ENCODE assay signal across 8 mouse cellular contexts in genomic region chr8:121104049-121104818, GRCm38 (mm10). TPM values are rescaled to one million over a fixed set of nuclear protein-coding genes. Genes with fewer than 3 reads are reported as not detected.
DNase-seq lines count a peak whose midpoint lies in the region; ATAC-seq and TF ChIP-seq lines count a peak whose summit lies in the region.

No protein-coding gene starts in this region.

- H3K9me3 ChIP-seq in midbrain, embryonic 11.5 days (ENCODE audit: control insufficient read depth, low read length) = no peaks in the 10 kb centered on the region
- no peaks in the 10 kb centered on the region for H3K9me3 ChIP-seq in midbrain, embryonic 16.5 days (replicated peaks; ENCODE audit: control insufficient read depth, low read length, poor library complexity, severe bottlenecking)
- H3K9me3 ChIP-seq in hindbrain, postnatal 0 days (ENCODE audit: low read length) = no peaks in the 10 kb centered on the region
- H3K9me3 ChIP-seq in midbrain, postnatal 0 days (ENCODE audit: low read length) = no peaks in the 10 kb centered on the region
- H3K9me3 ChIP-seq in stomach, embryonic 15.5 days = no peaks in the 10 kb centered on the region

- ATAC-seq in midbrain, embryonic 11.5 days (ENCODE audit: low FRiP score) = peak; percentile 36; the same call in 1 of the 2 replicates
- ATAC-seq in midbrain, embryonic 16.5 days = no peak
- peak; percentile 42; the same call in 1 of the 2 replicates for ATAC-seq in hindbrain, postnatal 0 days
- ATAC-seq in midbrain, postnatal 0 days (ENCODE audit: low FRiP score) = no peak; the same call in 1 of the 2 replicates
- ATAC-seq in stomach, embryonic 15.5 days (ENCODE audit: insufficient read depth, low FRiP score, low read depth) = 0 out of 2 replicates have a peak, but pooled peaks have one; percentile 8

- H3K4me1 ChIP-seq in midbrain, embryonic 11.5 days (ENCODE audit: control insufficient read depth, insufficient read depth, low read length) = peaks cover 8% of the 10 kb centered on the region
- peaks cover 12% of the 10 kb centered on the region for H3K4me1 ChIP-seq in midbrain, embryonic 16.5 days (ENCODE audit: control insufficient read depth, insufficient read depth, low read length)
- H3K4me1 ChIP-seq in hindbrain, postnatal 0 days (ENCODE audit: insufficient read depth, low read length) = no peaks in the 10 kb centered on the region
- H3K4me1 ChIP-seq in midbrain, postnatal 0 days (ENCODE audit: insufficient read depth, low read length) = peaks cover 5% of the 10 kb centered on the region; the same call in 1 of the 2 replicates
- H3K4me1 ChIP-seq in stomach, embryonic 15.5 days = peaks cover 12% of the 10 kb centered on the region

- no peak overlapping the region for H3K27ac ChIP-seq in midbrain, embryonic 11.5 days (ENCODE audit: low read depth, low read length)
- H3K27ac ChIP-seq in midbrain, embryonic 16.5 days (ENCODE audit: low read length) = no peak overlapping the region
- H3K27ac ChIP-seq in hindbrain, postnatal 0 days = no peak overlapping the region
- H3K27ac ChIP-seq in midbrain, postnatal 0 days (ENCODE audit: low read depth, low read length) = no peak overlapping the region
- no peak overlapping the region for H3K27ac ChIP-seq in stomach, embryonic 15.5 days

- peak; percentile 99 for DNase-seq in midbrain, embryonic 11.5 days (ENCODE audit: low spot score, missing footprints)
- DNase-seq in cerebellum, adult 8-10 months = peak; percentile 70
- peak; percentile 41 to 71 for DNase-seq in frontal cortex, postnatal 14 days (ENCODE audit: low spot score in 2 of 2)
- peak; percentile 91 for DNase-seq in hindbrain, postnatal 0 days (ENCODE audit: low spot score)
- peak; percentile 67 to 79 for DNase-seq in left cerebral cortex, adult 18-20 months (ENCODE audit: low spot score in 2 of 2)
- peak; percentile 88 for DNase-seq in midbrain, postnatal 0 days (ENCODE audit: low spot score)

- H3K4me2 ChIP-seq in midbrain, embryonic 11.5 days = no peak overlapping the region
- H3K4me2 ChIP-seq in midbrain, embryonic 16.5 days (ENCODE audit: low read length) = no peak overlapping the region
- no peak overlapping the region for H3K4me2 ChIP-seq in hindbrain, postnatal 0 days (ENCODE audit: low read depth, low read length)
- no peak overlapping the region for H3K4me2 ChIP-seq in midbrain, postnatal 0 days (ENCODE audit: low read depth, low read length, poor library complexity, severe bottlenecking)
- no peak overlapping the region for H3K4me2 ChIP-seq in stomach, embryonic 15.5 days

- H3K27me3 ChIP-seq in midbrain, embryonic 11.5 days (ENCODE audit: control insufficient read depth, insufficient read depth, low read length) = no peaks in the 10 kb centered on the region
- H3K27me3 ChIP-seq in midbrain, embryonic 16.5 days (ENCODE audit: control insufficient read depth, insufficient read depth, low read depth, low read length) = no peaks in the 10 kb centered on the region
- H3K27me3 ChIP-seq in hindbrain, postnatal 0 days (ENCODE audit: insufficient read depth, low read length) = no peaks in the 10 kb centered on the region
- H3K27me3 ChIP-seq in midbrain, postnatal 0 days (ENCODE audit: insufficient read depth, low read length) = no peaks in the 10 kb centered on the region
- H3K27me3 ChIP-seq in stomach, embryonic 15.5 days (replicated peaks) = no peaks in the 10 kb centered on the region

- TF ChIP-seq CTCF in hindbrain, postnatal 0 days (IDR thresholded peaks at IDR 0.05; ENCODE audit: low read depth) = peak; percentile 99
- TF ChIP-seq CTCF in midbrain, postnatal 0 days (IDR thresholded peaks at IDR 0.05) = peak; percentile 98

- no peak overlapping the region for H3K9ac ChIP-seq in midbrain, embryonic 11.5 days (ENCODE audit: low read length)
- H3K9ac ChIP-seq in midbrain, embryonic 16.5 days (ENCODE audit: low read depth, low read length) = no peak overlapping the region
- no peak overlapping the region for H3K9ac ChIP-seq in hindbrain, postnatal 0 days (replicated peaks; ENCODE audit: low read length)
- no peak overlapping the region for H3K9ac ChIP-seq in midbrain, postnatal 0 days (replicated peaks; ENCODE audit: low read length, poor library complexity, severe bottlenecking)
- H3K9ac ChIP-seq in stomach, embryonic 15.5 days = no peak overlapping the region

- H3K4me3 ChIP-seq in midbrain, embryonic 11.5 days (ENCODE audit: low read depth, low read length) = no peak overlapping the region
- no peak overlapping the region for H3K4me3 ChIP-seq in midbrain, embryonic 16.5 days (ENCODE audit: low read depth, low read length)
- no peak overlapping the region for H3K4me3 ChIP-seq in hindbrain, postnatal 0 days (ENCODE audit: low read length)
- no peak overlapping the region for H3K4me3 ChIP-seq in midbrain, postnatal 0 days (ENCODE audit: low read depth, low read length)
- H3K4me3 ChIP-seq in stomach, embryonic 15.5 days (replicated peaks) = no peak overlapping the region

- H3K36me3 ChIP-seq in midbrain, embryonic 11.5 days (ENCODE audit: control insufficient read depth, insufficient read depth, low read length) = peaks cover 11% of the 10 kb centered on the region
- H3K36me3 ChIP-seq in midbrain, embryonic 16.5 days (ENCODE audit: control insufficient read depth, insufficient read depth, low read length) = peaks cover 16% of the 10 kb centered on the region
- H3K36me3 ChIP-seq in hindbrain, postnatal 0 days (ENCODE audit: insufficient read depth, low read length) = peaks cover 27% of the 10 kb centered on the region; the same call in 1 of the 2 replicates
- H3K36me3 ChIP-seq in midbrain, postnatal 0 days (ENCODE audit: insufficient read depth, low read length) = peaks cover 30% of the 10 kb centered on the region
- peaks cover 30% of the 10 kb centered on the region for H3K36me3 ChIP-seq in stomach, embryonic 15.5 days

- 49% methylated on average over 17 of the region's 17 CpGs for whole genome bisulfite sequencing in midbrain, embryonic 11.5 days
- 54% methylated on average over 17 of the region's 17 CpGs for WGBS in midbrain, embryonic 16.5 days
- 48% methylated on average over 17 of the region's 17 CpGs for WGBS in hindbrain, postnatal 0 days
- WGBS in midbrain, postnatal 0 days = 54% methylated on average over 17 of the region's 17 CpGs
- 51% methylated on average over 17 of the region's 17 CpGs for WGBS in stomach, embryonic 15.5 days

RNA-seq across cellular contexts. Expression of gene Mthfsd, which starts 4.0 kb away (rescaled TPM):
- 47.4 and 50.4 TPM in 2 replicates for polyA plus RNA-seq in midbrain, embryonic 11.5 days (2014; fragmentation: Nextera tagmentation; extraction: Ambion mirVana)
- 52.3 and 53.0 TPM in 2 replicates for polyA plus RNA-seq in midbrain, embryonic 16.5 days (2015; fragmentation: Nextera tagmentation; extraction: Ambion mirVana)
- total RNA-seq in hindbrain, postnatal 0 days (2014; rRNA removed) = 39.9 and 45.6 TPM in 2 replicates
- polyA plus RNA-seq in hindbrain, postnatal 0 days (2015; fragmentation: Nextera tagmentation; extraction: Ambion mirVana) = 44.4 and 47.0 TPM in 2 replicates
- total RNA-seq in left cerebral cortex, adult 18-20 months (2021) = 10 to 100 TPM; 37.1 to 43.3 TPM
- total RNA-seq in midbrain, postnatal 0 days (2014; rRNA removed) = 53.4 and 67.1 TPM in 2 replicates
- 34.6 and 37.2 TPM in 2 replicates for polyA plus RNA-seq in midbrain, postnatal 0 days (2015; fragmentation: Nextera tagmentation; extraction: Ambion mirVana)
- 53.9 and 56.3 TPM in 2 replicates for polyA plus RNA-seq in stomach, embryonic 15.5 days (2015; fragmentation: Nextera tagmentation; extraction: Ambion mirVana)

RNA-seq across cellular contexts. Expression of gene Foxc2, which starts 11.7 kb away (rescaled TPM):
- polyA plus RNA-seq in midbrain, embryonic 11.5 days (2014; fragmentation: Nextera tagmentation; extraction: Ambion mirVana) = 7.0 and 7.1 TPM in 2 replicates
- polyA plus RNA-seq in midbrain, embryonic 16.5 days (2015; fragmentation: Nextera tagmentation; extraction: Ambion mirVana) = 1.7 and 2.0 TPM in 2 replicates
- 3.7 and 10.6 TPM in 2 replicates for total RNA-seq in hindbrain, postnatal 0 days (2014; rRNA removed)
- polyA plus RNA-seq in hindbrain, postnatal 0 days (2015; fragmentation: Nextera tagmentation; extraction: Ambion mirVana) = 2.8 and 3.6 TPM in 2 replicates
- total RNA-seq in left cerebral cortex, adult 18-20 months (2021) = 1 to 10 TPM; 2.3 to 2.6 TPM
- 7.6 and 10.9 TPM in 2 replicates for total RNA-seq in midbrain, postnatal 0 days (2014; rRNA removed)
- polyA plus RNA-seq in midbrain, postnatal 0 days (2015; fragmentation: Nextera tagmentation; extraction: Ambion mirVana) = 2.6 and 2.8 TPM in 2 replicates
- 0.77 and 0.90 TPM in 2 replicates for polyA plus RNA-seq in stomach, embryonic 15.5 days (2015; fragmentation: Nextera tagmentation; extraction: Ambion mirVana)

RNA-seq across cellular contexts. Expression of gene Foxf1, which starts 20.0 kb away (rescaled TPM):
- 0.17 and 0.20 TPM in 2 replicates for polyA plus RNA-seq in midbrain, embryonic 11.5 days (2014; fragmentation: Nextera tagmentation; extraction: Ambion mirVana)
- 0.91 and 1.1 TPM in 2 replicates for polyA plus RNA-seq in midbrain, embryonic 16.5 days (2015; fragmentation: Nextera tagmentation; extraction: Ambion mirVana)
- total RNA-seq in hindbrain, postnatal 0 days (2014; rRNA removed) = 1.8 and 1.9 TPM in 2 replicates
- polyA plus RNA-seq in hindbrain, postnatal 0 days (2015; fragmentation: Nextera tagmentation; extraction: Ambion mirVana) = 1.2 and 1.4 TPM in 2 replicates
- under 1 TPM; 0.67 to 0.98 TPM for total RNA-seq in left cerebral cortex, adult 18-20 months (2021)
- total RNA-seq in midbrain, postnatal 0 days (2014; rRNA removed) = 0.71 and 3.5 TPM in 2 replicates
- 1.5 and 1.6 TPM in 2 replicates for polyA plus RNA-seq in midbrain, postnatal 0 days (2015; fragmentation: Nextera tagmentation; extraction: Ambion mirVana)
- polyA plus RNA-seq in stomach, embryonic 15.5 days (2015; fragmentation: Nextera tagmentation; extraction: Ambion mirVana) = 131 and 136 TPM in 2 replicates

RNA-seq across cellular contexts. Expression of gene Foxl1, which starts 23.5 kb away (rescaled TPM):
- polyA plus RNA-seq in midbrain, embryonic 11.5 days (2014; fragmentation: Nextera tagmentation; extraction: Ambion mirVana) = 0.46 and 0.79 TPM in 2 replicates
- 0.06 TPM in 1 of 2 replicates, not detected in the other for polyA plus RNA-seq in midbrain, embryonic 16.5 days (2015; fragmentation: Nextera tagmentation; extraction: Ambion mirVana)
- total RNA-seq in hindbrain, postnatal 0 days (2014; rRNA removed) = 0.40 and 0.58 TPM in 2 replicates
- 0.21 TPM in 1 of 2 replicates, not detected in the other for polyA plus RNA-seq in hindbrain, postnatal 0 days (2015; fragmentation: Nextera tagmentation; extraction: Ambion mirVana)
- total RNA-seq in left cerebral cortex, adult 18-20 months (2021) = under 1 TPM in 1 of 2 experiments, not detected in 1; 0.16 TPM
- total RNA-seq in midbrain, postnatal 0 days (2014; rRNA removed) = 0.09 and 0.22 TPM in 2 replicates
- polyA plus RNA-seq in midbrain, postnatal 0 days (2015; fragmentation: Nextera tagmentation; extraction: Ambion mirVana) = 0.12 and 0.20 TPM in 2 replicates
- 7.2 and 9.4 TPM in 2 replicates for polyA plus RNA-seq in stomach, embryonic 15.5 days (2015; fragmentation: Nextera tagmentation; extraction: Ambion mirVana)

Comparison
In these comparisons a context has a peak if more than half of its experiments do, and no peak if none do; other contexts are left out.
1. ATAC-seq: peak in midbrain, embryonic 11.5 days (single experiment), hindbrain, postnatal 0 days (single experiment) and stomach, embryonic 15.5 days (single experiment); none in midbrain, embryonic 16.5 days (single experiment) and midbrain, postnatal 0 days (single experiment).
2. RNA of gene Foxf1, which starts 20.0 kb away (polyA plus RNA-seq): 131 to 136 TPM in stomach, embryonic 15.5 days; 1.5 to 1.6 TPM in midbrain, postnatal 0 days, 1.2 to 1.4 TPM in hindbrain, postnatal 0 days, 0.91 to 1.1 TPM in midbrain, embryonic 16.5 days and 0.17 to 0.20 TPM in midbrain, embryonic 11.5 days; every median in the first group is over 10 times any median in the second.
3. Peak in every context shown above with its lines, with median percentiles within 50 percentile points of each other: DNase-seq.